Mouse (Mus musculus) liver, adult 2 months (tissue): Measurements from ENCODE around the gene Pip4k2b. TPM values are rescaled to one million over a fixed set of nuclear protein-coding genes. Genes with fewer than 3 reads are reported as not detected.
"Not testable (repeated sequence)": the region's sequence is repeated elsewhere in the genome, so short reads cannot be mapped to it uniquely, and the experiment has no call there.

Source experiments
- DNase-seq: peaks from one replicate; pipeline ENCODE4 v3.0.0-alpha.2; 2011; ENCODE audit warnings: low read depth, low spot score; ENCODE audit errors: extremely low read depth
- H3K27ac ChIP-seq: fragments of 200-500 bp; replicated peaks from 2 replicates; pipeline ENCODE4 v1.5.1; 2012; ENCODE audit warnings: low read depth, mild to moderate bottlenecking, control low read depth, inconsistent platforms, low read length; ENCODE audit not compliant: insufficient read depth
- H3K27me3 ChIP-seq: fragments of 200-500 bp; 2 replicates; pipeline ENCODE4 v1.6.1; 2012; ENCODE audit warnings: mild to moderate bottlenecking, moderate library complexity, low read length, inconsistent platforms; ENCODE audit not compliant: control insufficient read depth, insufficient read depth
- H3K36me3 ChIP-seq: fragments of 200-500 bp; 2 replicates; pipeline ENCODE4 v1.6.1; 2012; ENCODE audit warnings: low read length, inconsistent platforms; ENCODE audit not compliant: control insufficient read depth, insufficient read depth
- H3K4me1 ChIP-seq: fragments of 200-500 bp; 2 replicates; pipeline ENCODE4 v1.6.1; 2011; ENCODE audit warnings: low read length; ENCODE audit not compliant: control insufficient read depth, insufficient read depth
- H3K4me3 ChIP-seq: fragments of 200-500 bp; 2 replicates; pipeline ENCODE4 v1.5.1; 2011; ENCODE audit warnings: low read depth, mild to moderate bottlenecking, control low read depth, low read length, moderate library complexity; ENCODE audit not compliant: insufficient read depth
- H3K79me2 ChIP-seq: fragments of 200-500 bp; 2 replicates; pipeline ENCODE4 v1.6.1; 2012; ENCODE audit warnings: inconsistent platforms, mild to moderate bottlenecking, low read length, moderate library complexity; ENCODE audit not compliant: control insufficient read depth, insufficient read depth
- H3K9ac ChIP-seq: fragments of 200-500 bp; 2 replicates; pipeline ENCODE4 v1.6.1; 2012; ENCODE audit warnings: low read depth, mild to moderate bottlenecking, control low read depth, inconsistent platforms, low read length
- CTCF ChIP-seq: fragments of 200-500 bp; IDR thresholded peaks from 2 replicates; pipeline ENCODE4 v1.5.1; 2011; ENCODE audit warnings: low read depth, low read length, control low read depth
- POLR2A ChIP-seq: fragments of 200-500 bp; IDR thresholded peaks from 2 replicates; pipeline ENCODE4 v1.6.1; 2011; ENCODE audit warnings: low read length, control low read depth; ENCODE audit not compliant: insufficient read depth; ENCODE audit errors: extremely low read depth
- WGBS: fragments of 180-500 bp; shearing (Covaris S2); methylation state at CpG from one replicate; pipeline ENCODE4 v1.1.7; 2018; 5-methylcytosine and 5-hydroxymethylcytosine counted together
- polyA plus RNA-seq: library from polyadenylated mRNA; depleted of rRNA; stranded (reverse); fragments of >200 nt; gene quantifications from 2 replicates; pipeline ENCODE4 v1.2.3, GENCODE M21; 2012
- total RNA-seq: library from RNA; depleted of rRNA; stranded (reverse); fragments of >200 nt; gene quantifications from 2 replicates; pipeline ENCODE4 v1.2.3, GENCODE M21; 2014

Gene Pip4k2b
- total and polyA plus RNA-seq, 2 experiments, result 4.1 to 10.8 TPM

DNA sequence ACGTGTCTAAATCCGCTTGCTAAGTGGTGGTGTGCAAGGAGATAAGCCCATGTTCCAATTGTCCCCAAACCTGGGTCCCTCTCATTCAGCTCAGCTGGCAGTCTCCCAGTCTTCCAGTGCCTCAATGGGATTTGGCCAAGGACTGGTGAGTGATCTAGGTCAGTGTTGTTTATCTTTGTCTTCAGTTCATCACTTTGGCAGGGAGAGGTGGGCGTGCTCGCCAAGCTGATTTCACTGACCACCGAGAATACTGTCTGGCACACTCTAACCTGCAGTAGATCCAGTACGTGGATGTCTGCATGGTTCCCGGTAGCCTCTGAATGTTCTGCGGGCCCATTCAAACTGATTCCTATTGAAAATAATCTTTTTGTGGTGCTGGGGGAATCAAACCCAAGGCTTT lies 30.6 kb downstream of the Pip4k2b start:
- peak; percentile 97 for DNase-seq
- Histone ChIP-seq H3K36me3 (peaks cover 3% of the 10 kb centered on the region; the same call in 1 of the 2 replicates), H3K4me1 (peaks cover 14% of the 10 kb centered on the region), H3K9ac (no peak overlapping the region), H3K27me3 (no peaks in the 10 kb centered on the region), H3K4me3 (no peak overlapping the region), H3K27ac (peak overlapping the region; percentile 25; the same call in 1 of the 2 replicates), H3K79me2 (no peaks in the 10 kb centered on the region)
- 18% methylated on average over 8 of the region's 8 CpGs for WGBS
- no peak for TF ChIP-seq CTCF

DNA sequence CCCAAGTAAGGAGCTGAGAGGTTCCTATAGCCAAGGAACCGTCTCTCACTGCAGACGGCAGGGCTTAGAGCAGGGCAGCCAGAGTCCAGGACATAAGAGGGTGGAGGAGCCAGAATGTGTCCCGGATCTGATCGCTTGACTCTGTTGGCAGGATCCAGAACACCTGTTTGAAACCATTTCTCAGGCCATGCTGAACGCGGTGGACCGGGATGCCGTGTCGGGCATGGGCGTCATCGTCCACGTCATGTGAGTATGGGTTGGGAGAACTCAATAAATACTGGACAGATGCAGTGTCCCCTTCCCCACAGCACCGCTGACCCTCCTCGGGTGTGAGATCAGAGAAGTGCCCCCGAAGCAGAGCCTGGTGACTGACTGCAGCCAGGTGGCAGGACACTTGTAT lies 32.2 kb downstream of the Pip4k2b start:
- H3K9ac ChIP-seq, result no peak overlapping the region
- no peaks in the 10 kb centered on the region for H3K27me3 ChIP-seq
- H3K27ac ChIP-seq, result no peak overlapping the region
- H3K4me3 ChIP-seq, result no peak overlapping the region
- no peak for TF ChIP-seq POLR2A
- TF ChIP-seq CTCF, result no peak
- peaks cover 14% of the 10 kb centered on the region for H3K4me1 ChIP-seq
- H3K79me2 ChIP-seq, result no peaks in the 10 kb centered on the region
- peaks cover 11% of the 10 kb centered on the region for H3K36me3 ChIP-seq
- 89% methylated on average over 15 of the region's 15 CpGs for WGBS
- DNase-seq, result no peak

DNA sequence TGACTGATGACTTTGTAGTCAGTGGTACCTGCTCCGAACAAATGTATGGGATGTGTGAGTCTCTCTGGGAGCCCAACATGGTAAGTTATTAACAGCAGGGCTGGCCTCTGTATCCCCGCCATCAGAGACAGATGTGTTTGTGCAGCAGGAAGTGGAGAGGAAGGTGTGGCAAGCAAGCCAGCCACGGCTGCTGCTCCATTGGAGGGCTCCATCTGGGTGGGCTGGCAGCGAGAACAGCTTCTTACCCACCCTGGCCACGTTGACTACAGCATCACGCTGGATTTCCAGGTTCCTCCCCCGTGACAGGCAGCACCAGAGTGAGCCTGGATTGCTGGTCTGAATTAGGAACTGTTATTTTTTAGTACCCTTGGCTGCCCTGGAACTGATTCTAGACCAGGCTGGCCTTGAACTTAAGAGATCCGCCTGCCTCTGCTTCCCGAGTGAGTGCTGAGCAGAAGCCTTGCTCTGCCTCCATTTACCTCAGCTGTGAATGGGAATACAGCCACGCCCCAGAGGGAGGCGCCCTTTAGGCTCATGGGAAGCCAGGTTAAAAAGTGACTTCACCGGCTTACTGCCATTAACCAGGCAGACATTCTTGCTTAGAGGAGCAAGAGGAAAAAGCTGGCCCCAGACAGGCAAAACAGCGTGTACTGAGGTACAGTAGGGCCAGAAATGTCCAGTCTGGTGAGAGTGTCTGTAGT lies 33.2 kb downstream of the Pip4k2b start:
- Histone ChIP-seq H3K27me3 (no peaks in the 10 kb centered on the region), H3K4me1 (peaks cover 14% of the 10 kb centered on the region), H3K4me3 (no peak overlapping the region), H3K9ac (no peak overlapping the region), H3K36me3 (peaks cover 16% of the 10 kb centered on the region), H3K79me2 (no peaks in the 10 kb centered on the region), H3K27ac (no peak overlapping the region)
- TF ChIP-seq CTCF (no peak), POLR2A (no peak)
- WGBS, result 80% methylated on average over 13 of the region's 13 CpGs
- no peak for DNase-seq

DNA sequence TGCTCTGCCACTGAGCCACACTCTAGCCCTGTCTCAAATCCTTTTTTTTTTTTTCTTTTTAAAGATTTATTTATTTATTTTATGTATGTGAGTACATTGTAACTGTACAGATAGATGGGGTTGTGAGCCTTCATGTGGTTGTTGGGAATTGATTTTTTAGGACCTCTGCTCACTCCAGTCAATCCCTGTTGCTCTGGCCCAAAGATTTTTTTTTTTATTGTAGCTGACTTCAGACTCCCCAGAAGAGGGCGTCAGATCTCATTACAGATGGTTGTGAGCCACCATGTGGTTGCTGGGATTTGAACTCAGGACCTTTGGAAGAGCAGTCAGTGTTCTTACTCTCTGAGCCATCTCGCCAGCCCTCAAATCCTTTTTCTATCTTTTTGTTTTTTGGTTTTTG lies 34.4 kb downstream of the Pip4k2b start:
- H3K27ac ChIP-seq, H3K4me3 ChIP-seq, DNase-seq, H3K9ac ChIP-seq, H3K27me3 ChIP-seq, H3K79me2 ChIP-seq: not testable (repeated sequence)
- peaks cover 11% of the 10 kb centered on the region for H3K4me1 ChIP-seq
- peaks cover 16% of the 10 kb centered on the region for H3K36me3 ChIP-seq
- WGBS, result 78% methylated on average over 2 of the region's 2 CpGs

DNA sequence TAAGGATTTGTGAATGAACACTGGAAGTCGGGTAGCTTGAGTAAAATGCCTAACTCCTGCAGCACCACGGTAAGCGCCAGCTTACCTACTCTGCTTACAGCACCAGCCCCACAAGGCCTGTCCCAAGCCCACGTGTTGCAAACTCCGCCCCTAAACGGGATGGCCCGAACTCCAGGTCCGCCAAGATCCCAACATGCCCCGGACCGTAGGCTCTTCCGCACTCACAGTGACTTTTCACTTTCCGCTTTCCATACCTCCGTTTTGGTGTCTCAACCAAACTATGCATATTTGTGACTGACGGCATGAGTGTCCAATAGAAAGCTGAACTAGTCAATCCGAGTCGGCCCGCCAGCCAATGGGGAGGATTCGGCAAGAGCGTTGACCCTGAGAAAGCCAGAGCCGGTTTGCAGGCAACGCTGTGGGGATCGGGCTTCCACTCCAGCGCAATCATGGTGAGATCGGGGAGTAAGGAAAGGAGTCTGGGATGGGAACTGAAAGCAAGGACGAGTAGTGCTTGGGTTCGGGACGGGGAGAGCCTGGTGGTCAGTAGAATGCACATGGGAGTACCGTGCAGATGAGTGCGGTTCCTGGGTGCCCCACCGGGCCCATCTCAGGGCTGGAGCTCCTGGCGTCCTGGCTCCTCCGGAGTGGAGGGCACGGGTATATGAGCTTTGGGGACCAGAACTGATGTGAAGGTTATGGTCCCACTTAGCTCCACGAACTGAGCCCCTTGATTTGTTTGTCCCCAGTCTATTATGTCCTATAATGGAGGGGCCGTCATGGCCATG lies 41.3 kb downstream of the Pip4k2b start, which contains the start of gene Psmb3:
TSS of gene Psmb3 (plus strand) at position 361 of the 788 bp plus-strand sequence.
- H3K27me3 ChIP-seq, result no peaks in the 10 kb centered on the region
- under 1% methylated on average over 35 of the region's 35 CpGs for WGBS
- peaks cover 12% of the 10 kb centered on the region; the same call in 1 of the 2 replicates for H3K79me2 ChIP-seq
- H3K9ac ChIP-seq, result peak within 1 kb of the TSS; percentile 78
- peak; percentile 100 for DNase-seq
- H3K36me3 ChIP-seq, result peaks cover 10% of the 10 kb centered on the region
- H3K27ac ChIP-seq, result peak within 1 kb of the TSS; percentile 43
- TF ChIP-seq CTCF (no peak), POLR2A (peak; percentile 74)
- peaks cover 9% of the 10 kb centered on the region for H3K4me1 ChIP-seq
- H3K4me3 ChIP-seq, result peak within 1 kb of the TSS; percentile 74

DNA sequence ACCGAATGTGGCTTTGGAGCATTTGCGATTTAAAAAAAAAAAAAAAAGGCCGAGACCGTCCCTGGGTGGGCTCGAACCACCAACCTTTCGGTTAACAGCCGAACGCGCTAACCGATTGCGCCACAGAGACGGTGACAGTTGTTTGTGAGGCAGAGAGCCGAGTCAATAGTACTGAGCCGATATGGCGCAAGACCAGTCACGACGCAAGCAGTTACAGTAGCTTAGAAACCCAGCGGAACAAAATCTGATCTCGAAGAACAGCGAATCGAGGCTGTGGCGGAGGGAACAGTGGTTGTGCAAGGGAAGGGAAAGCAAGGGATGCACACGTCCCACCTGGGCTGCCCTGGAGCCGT lies 42.1 kb downstream of the Pip4k2b start:
- H3K4me3 ChIP-seq, result peak overlapping the region; percentile 72
- TF ChIP-seq POLR2A, result no peak
- TF ChIP-seq CTCF, result no peak
- under 1% methylated on average over 24 of the region's 24 CpGs for WGBS
- peak overlapping the region; percentile 73 for H3K9ac ChIP-seq
- H3K27ac ChIP-seq, result peak overlapping the region; percentile 43
- peaks cover 12% of the 10 kb centered on the region; the same call in 1 of the 2 replicates for H3K79me2 ChIP-seq
- peak; percentile 76 for DNase-seq
- H3K4me1 ChIP-seq, result peaks cover 9% of the 10 kb centered on the region
- H3K36me3 ChIP-seq, result peaks cover 6% of the 10 kb centered on the region
- H3K27me3 ChIP-seq, result no peaks in the 10 kb centered on the region
